Mouse (Mus musculus) neutrophil, adult 5-6 weeks (primary cell): ENCODE data around the gene Gpr143. TPM values are rescaled to one million over a fixed set of nuclear protein-coding genes. Genes with fewer than 3 reads are reported as not detected.
"Not testable (repeated sequence)": the region's sequence is repeated elsewhere in the genome, so short reads cannot be mapped to it uniquely, and the experiment has no call there.

Experiments
- ATAC-seq: fragments of 151-379, 151-347 bp; 2 replicates; pipeline ENCODE4 v1.8.0; 2017; ENCODE audit warnings: mild to moderate bottlenecking, moderate TSS enrichment; ENCODE audit not compliant: insufficient number of reproducible peaks, poor library complexity, low FRiP score, severe bottlenecking; ENCODE audit errors: extremely low read depth
- total RNA-seq: library from RNA; stranded (forward); fragments of 200-1000 nt; gene quantifications from 2 replicates; pipeline ENCODE4 v1.2.3, GENCODE M21; 2017

Gpr143 gene
- total RNA-seq = not detected in 2 replicates

GRCm38 (mm10) chrX:152781720-152782403, at the start of gene Gpr143:
Gene Gpr143, plus strand, starts transcription at chrX:152781921.
- ATAC-seq = no peak

GRCm38 (mm10) chrX:152735283-152735682, 46.4 kb upstream of the Gpr143 start:
- ATAC-seq = no peak

- no peak for ATAC-seq
Observed at GRCm38 (mm10) chrX:152738191-152738590, 43.5 kb upstream of the Gpr143 start.

GRCm38 (mm10) chrX:152738759-152739368, 42.9 kb upstream of the Gpr143 start:
- ATAC-seq = no peak

- ATAC-seq = no peak
Observed at GRCm38 (mm10) chrX:152743642-152744041, 38.1 kb upstream of the Gpr143 start.

GRCm38 (mm10) chrX:152745925-152746324, 35.8 kb upstream of the Gpr143 start:
- no peak for ATAC-seq

- ATAC-seq = no peak
Observed at GRCm38 (mm10) chrX:152755819-152756218, 25.9 kb upstream of the Gpr143 start.

GRCm38 (mm10) chrX:152756293-152756692, 25.4 kb upstream of the Gpr143 start:
- no peak for ATAC-seq

- no peak for ATAC-seq
Observed at GRCm38 (mm10) chrX:152762437-152762836, 19.3 kb upstream of the Gpr143 start.

GRCm38 (mm10) chrX:152762855-152763254, 18.9 kb upstream of the Gpr143 start:
- no peak for ATAC-seq

- no peak for ATAC-seq
Observed at GRCm38 (mm10) chrX:152764171-152764570, 17.6 kb upstream of the Gpr143 start.

- ATAC-seq = no peak
Observed at GRCm38 (mm10) chrX:152768891-152769599, 12.7 kb upstream of the Gpr143 start, which contains the start of gene Shroom2. Gene Shroom2, minus strand, starts transcription at chrX:152769465.

GRCm38 (mm10) chrX:152769600-152770157, 12.0 kb upstream of the Gpr143 start:
- ATAC-seq = no peak

- no peak for ATAC-seq
Observed at GRCm38 (mm10) chrX:152788129-152788528, 6.4 kb downstream of the Gpr143 start.

- ATAC-seq = no peak
Observed at GRCm38 (mm10) chrX:152788611-152789010, 6.9 kb downstream of the Gpr143 start.

- no peak for ATAC-seq
Observed at GRCm38 (mm10) chrX:152805317-152805716, 23.6 kb downstream of the Gpr143 start.

- no peak for ATAC-seq
Observed at GRCm38 (mm10) chrX:152813339-152813738, 31.6 kb downstream of the Gpr143 start.

- no peak for ATAC-seq
Observed at GRCm38 (mm10) chrX:152818996-152819395, 37.3 kb downstream of the Gpr143 start.

GRCm38 (mm10) chrX:152831003-152831550, 49.4 kb downstream of the Gpr143 start:
- ATAC-seq = not testable (repeated sequence)
